Mouse (Mus musculus): ENCODE measurements around the gene Slc7a8.

DNA sequence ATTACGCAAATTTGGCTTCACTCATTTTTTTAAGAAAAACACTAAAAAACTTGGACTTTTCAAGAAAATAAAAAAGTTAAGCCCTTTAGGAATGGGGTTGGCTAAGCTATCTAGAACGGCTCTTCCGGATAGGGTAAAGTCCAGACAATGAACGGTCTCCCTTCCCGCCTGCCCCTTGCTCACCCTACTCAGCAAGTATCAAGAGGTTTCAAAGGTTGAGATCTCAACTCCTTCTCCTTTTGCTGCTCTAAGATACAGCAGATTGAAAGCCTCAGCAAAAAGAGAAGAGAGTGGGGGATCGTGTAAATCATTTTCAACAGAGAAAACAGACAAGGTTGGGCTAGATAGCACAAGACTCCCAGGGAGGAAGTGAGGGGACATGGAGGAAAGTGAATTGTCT is 1.2 kb upstream of the Slc7a8 start:
- TF ChIP-seq CTCF (IDR thresholded peaks at IDR 0.05; ENCODE audit: low read depth): no peak
- TF ChIP-seq EP300 (IDR thresholded peaks at IDR 0.05; ENCODE audit: low read depth): no peak

Data from liver, postnatal 0 days (tissue).